Mouse (Mus musculus) CD4-positive naive resting alpha-beta T cell, adult 57 days (primary cell): ENCODE data around the gene Psmb4. TPM values are rescaled to one million over a fixed set of nuclear protein-coding genes. Genes with fewer than 3 reads are reported as not detected.

Source experiments
- total RNA-seq: library from RNA; stranded (reverse); gene quantifications from one replicate; pipeline ENCODE4 v1.2.4, GENCODE M21; 2023

Psmb4 gene
- 200 TPM for total RNA-seq

DNA sequence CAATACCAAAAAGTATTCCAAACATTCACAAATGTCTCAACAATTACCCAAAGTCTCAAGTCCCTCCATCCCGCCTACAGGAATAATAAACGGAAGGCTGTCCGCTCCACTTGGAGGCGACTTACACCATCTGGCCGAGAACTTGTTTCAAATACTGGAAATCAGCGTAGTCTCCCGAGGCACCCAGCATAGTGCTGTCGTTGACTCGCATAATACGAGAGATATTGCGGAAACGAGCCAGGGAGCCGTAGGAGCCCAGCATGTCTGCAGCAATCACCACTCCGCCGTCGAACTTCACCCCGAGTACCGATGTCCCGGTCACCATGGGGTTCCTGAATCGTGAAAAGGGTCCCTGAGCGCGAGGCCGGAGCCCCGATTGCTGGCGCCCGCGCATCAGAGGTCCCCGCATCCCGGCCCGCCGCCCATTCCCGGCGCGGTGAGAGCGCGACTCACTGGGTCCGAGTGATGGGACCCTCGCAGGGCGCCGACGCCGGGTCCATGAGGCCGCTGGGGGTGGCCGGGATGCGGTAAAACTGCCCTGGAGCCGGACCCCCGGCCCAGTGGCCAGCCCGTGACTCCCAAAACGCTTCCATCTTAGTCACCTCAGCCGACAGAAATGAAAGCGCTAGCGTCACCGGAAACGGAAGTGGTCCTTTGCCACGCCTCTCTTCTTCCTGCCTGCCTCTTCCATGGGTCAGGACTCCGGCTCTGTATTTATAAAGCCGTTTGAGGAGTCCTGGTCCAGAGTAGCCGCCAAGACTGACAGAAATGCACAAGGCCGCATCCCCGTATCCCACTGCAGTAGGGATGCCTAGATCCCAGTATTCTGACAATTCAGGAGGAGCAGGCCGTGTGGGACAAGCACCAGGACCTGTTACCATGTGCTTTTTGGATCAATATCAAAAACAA lies at the start of gene Psmb4:
Gene Psmb4 (minus strand): TSS at position 646 of the 909 bp plus-strand sequence.

DNA sequence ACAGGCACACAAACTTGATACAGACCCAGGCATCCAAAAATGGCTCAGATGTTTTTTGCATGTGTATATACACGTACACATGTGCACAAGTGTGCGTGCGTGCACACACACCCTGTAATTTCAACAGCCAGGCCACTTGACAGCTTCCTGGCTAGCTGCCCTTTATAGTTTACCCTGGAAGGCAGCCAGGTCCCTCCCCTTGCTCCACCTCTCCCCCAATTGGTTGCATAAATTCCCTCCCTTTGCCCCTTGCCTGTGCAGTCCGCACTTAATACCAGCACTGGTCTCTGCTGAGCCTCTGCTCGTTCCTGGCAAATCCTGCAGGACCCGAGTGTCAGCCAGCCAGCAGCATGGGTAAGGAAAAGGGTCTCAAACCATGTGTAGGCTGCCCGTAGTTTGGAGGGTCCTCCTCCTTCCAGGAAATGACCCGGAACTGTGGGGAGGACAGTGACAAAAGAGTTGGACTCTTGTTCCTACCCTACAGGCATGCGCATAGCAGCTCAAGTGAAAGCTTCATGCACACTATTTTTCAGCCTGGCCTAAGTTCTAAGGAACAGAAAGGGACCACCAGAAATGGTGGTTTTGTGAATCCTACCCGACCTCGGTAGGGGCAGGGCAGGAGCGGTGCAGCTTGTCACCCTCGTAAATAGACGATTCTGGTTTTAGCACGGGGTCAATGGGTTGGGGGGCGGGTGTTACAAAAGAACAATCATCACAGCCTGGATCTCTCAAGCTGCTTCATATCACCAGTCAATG lies 46.2 kb upstream of the Psmb4 start, which contains the start of gene Selenbp1:
Gene Selenbp1 (plus strand): TSS at position 248 of the 756 bp plus-strand sequence.

DNA sequence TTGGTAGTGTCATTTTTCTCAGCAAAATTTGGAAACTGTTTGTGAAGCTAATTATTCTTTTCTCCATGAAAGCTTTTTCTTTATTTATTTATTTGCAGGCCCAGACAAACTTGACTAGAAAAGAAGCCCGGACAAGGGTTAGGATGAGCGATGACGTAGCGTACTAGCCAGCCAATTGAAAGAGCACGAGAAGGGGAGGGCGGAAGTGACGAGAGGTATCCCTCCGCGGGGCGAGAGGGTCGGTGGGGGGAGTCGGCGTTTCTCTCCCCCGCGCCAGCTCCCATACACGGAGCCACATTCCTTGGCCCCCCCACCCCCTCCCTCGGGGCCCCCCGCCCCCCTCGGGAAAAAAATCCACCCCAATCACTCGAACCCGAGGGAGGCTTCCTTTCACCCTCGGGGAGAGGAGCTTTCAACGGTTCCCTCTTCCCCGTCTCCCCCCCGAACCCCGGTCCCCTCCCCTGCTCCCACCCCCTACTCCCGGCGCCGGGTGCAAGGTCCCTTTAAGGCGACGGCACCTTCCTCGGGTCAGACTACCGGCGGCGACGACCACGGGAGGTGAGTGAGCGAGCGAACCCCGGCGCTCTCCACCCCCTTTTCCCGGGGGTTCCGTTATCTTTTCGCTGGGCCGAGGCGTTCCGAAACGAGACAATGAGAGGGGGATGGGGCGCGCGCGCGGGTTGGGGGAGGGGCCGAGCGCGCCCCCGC lies 49.4 kb downstream of the Psmb4 start, which contains the start of gene Pogz:
Gene Pogz (plus strand): TSS at position 385 of the 708 bp plus-strand sequence.

Other genes starting within 250 kb of the Psmb4 start
- gene Gm10972, start 243.8 kb downstream of the Psmb4 start, total RNA-seq: not detected
- gene Tuft1, start 228.1 kb downstream of the Psmb4 start, total RNA-seq: 2.8 TPM
- not detected for gene Selenbp2, start 193.4 kb downstream of the Psmb4 start, total RNA-seq
- gene Cgn, start 100.5 kb downstream of the Psmb4 start, total RNA-seq: 0.71 TPM
- gene Pogz, start 49.4 kb downstream of the Psmb4 start, total RNA-seq: 84.4 TPM
- gene Selenbp1, start 46.1 kb upstream of the Psmb4 start, total RNA-seq: 1.6 TPM
- 30.4 TPM for gene Rfx5, start 67.1 kb upstream of the Psmb4 start, total RNA-seq
- 50.0 TPM for gene Pi4kb, start 87.8 kb upstream of the Psmb4 start, total RNA-seq
- gene Zfp687, start 128.5 kb upstream of the Psmb4 start, total RNA-seq: 67.3 TPM
- gene Psmd4, start 155.7 kb upstream of the Psmb4 start, total RNA-seq: 130 TPM
- gene Pip5k1a, start 220.0 kb upstream of the Psmb4 start, total RNA-seq: 43.9 TPM
- 46.8 TPM for gene Vps72, start 224.1 kb upstream of the Psmb4 start, total RNA-seq
- 1.7 TPM for gene Tmod4, start 237.5 kb upstream of the Psmb4 start, total RNA-seq
- gene Scnm1, start 247.1 kb upstream of the Psmb4 start, total RNA-seq: 91.4 TPM
- 6.5 TPM for gene Lysmd1, start 247.1 kb upstream of the Psmb4 start, total RNA-seq